Mouse (Mus musculus) small intestine, adult 2 months (tissue): ENCODE data around the gene Disp1. TPM values are rescaled to one million over a fixed set of nuclear protein-coding genes. Genes with fewer than 3 reads are reported as not detected.

ENCODE experiments used
- H3K27ac ChIP-seq: fragments of 200-500 bp; 2 replicates; pipeline ENCODE4 v1.5.1; 2012; ENCODE audit warnings: low read depth, low read length, control low read depth, inconsistent platforms; ENCODE audit not compliant: insufficient read depth
- H3K27me3 ChIP-seq: fragments of 200-500 bp; 2 replicates; pipeline ENCODE4 v1.6.1; 2012; ENCODE audit warnings: mild to moderate bottlenecking, moderate library complexity, low read length, inconsistent platforms; ENCODE audit not compliant: control insufficient read depth, insufficient read depth
- H3K36me3 ChIP-seq: fragments of 200-500 bp; 2 replicates; pipeline ENCODE4 v1.6.1; 2012; ENCODE audit warnings: mild to moderate bottlenecking, low read length, control low read depth, inconsistent platforms; ENCODE audit not compliant: control insufficient read depth, insufficient read depth
- H3K4me1 ChIP-seq: fragments of 200-500 bp; 2 replicates; pipeline ENCODE4 v1.6.1; 2012; ENCODE audit warnings: low read length, inconsistent platforms, mixed read lengths; ENCODE audit not compliant: control insufficient read depth, insufficient read depth, insufficient read length
- H3K4me3 ChIP-seq: fragments of 200-500 bp; 2 replicates; pipeline ENCODE4 v1.5.1; 2012; ENCODE audit warnings: low read depth, mild to moderate bottlenecking, control low read depth, inconsistent platforms, low read length, moderate library complexity
- CTCF ChIP-seq: fragments of 200-500 bp; IDR thresholded peaks from 2 replicates; pipeline ENCODE4 v1.5.1; 2012; ENCODE audit warnings: low read depth, mild to moderate bottlenecking, control low read depth, inconsistent platforms, low read length, moderate library complexity, mixed read lengths; ENCODE audit not compliant: insufficient replicate concordance, insufficient read length; ENCODE audit errors: extremely low read depth
- POLR2A ChIP-seq: fragments of 200-500 bp; IDR thresholded peaks from 2 replicates; pipeline ENCODE4 v1.6.1; 2012; ENCODE audit warnings: low read depth, mild to moderate bottlenecking, control low read depth, inconsistent platforms, low read length, moderate library complexity
- WGBS: fragments of 180-500 bp; shearing (Covaris S2); methylation state at CpG from one replicate; pipeline ENCODE4 v1.1.7; 2018; 5-methylcytosine and 5-hydroxymethylcytosine counted together
- polyA plus RNA-seq: library from polyadenylated mRNA; depleted of rRNA; stranded (reverse); fragments of >200 nt; gene quantifications from 2 replicates; pipeline ENCODE4 v1.2.3, GENCODE M21; 2012

The Disp1 gene
- polyA plus RNA-seq, 1 experiment = 6.3 TPM

DNA sequence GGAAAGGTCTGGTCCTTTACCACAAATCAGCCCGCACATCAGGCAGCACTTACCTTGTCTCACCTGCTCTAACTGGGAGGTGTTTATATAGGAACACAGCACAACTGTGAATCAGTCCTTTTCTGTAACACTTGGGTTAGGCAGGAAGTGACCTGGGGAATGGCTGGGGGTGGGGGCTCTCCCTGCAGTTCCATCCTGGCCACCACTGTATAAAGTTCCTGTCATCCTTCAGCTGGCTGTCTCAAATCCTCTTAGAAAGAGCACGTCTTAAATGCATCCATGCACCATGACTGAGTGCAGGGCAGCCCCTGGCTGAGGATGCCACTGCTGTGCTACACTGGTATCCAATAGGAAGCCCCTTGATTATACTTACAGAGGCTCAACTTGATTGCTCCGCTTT, 118.5 kb downstream of the Disp1 start:
- whole genome bisulfite sequencing = 86% methylated on average over 3 of the region's 3 CpGs
- H3K4me1 ChIP-seq = peaks cover 4% of the 10 kb centered on the region
- no peak overlapping the region for H3K4me3 ChIP-seq
- no peak overlapping the region for H3K27ac ChIP-seq
- TF ChIP-seq CTCF (no peak), POLR2A (no peak)
- H3K36me3 ChIP-seq = no peaks in the 10 kb centered on the region
- no peaks in the 10 kb centered on the region for H3K27me3 ChIP-seq

- TF ChIP-seq CTCF (no peak), POLR2A (no peak)
- H3K4me1 ChIP-seq = peaks cover 4% of the 10 kb centered on the region
- H3K27ac ChIP-seq = no peak overlapping the region
- H3K4me3 ChIP-seq = no peak overlapping the region
- no peaks in the 10 kb centered on the region for H3K36me3 ChIP-seq
- no peaks in the 10 kb centered on the region for H3K27me3 ChIP-seq
- 92% methylated on average over 8 of the region's 8 CpGs for WGBS
Measured at GRCm38 (mm10) chr1:183102153-183102552, 119.2 kb downstream of the Disp1 start.

DNA sequence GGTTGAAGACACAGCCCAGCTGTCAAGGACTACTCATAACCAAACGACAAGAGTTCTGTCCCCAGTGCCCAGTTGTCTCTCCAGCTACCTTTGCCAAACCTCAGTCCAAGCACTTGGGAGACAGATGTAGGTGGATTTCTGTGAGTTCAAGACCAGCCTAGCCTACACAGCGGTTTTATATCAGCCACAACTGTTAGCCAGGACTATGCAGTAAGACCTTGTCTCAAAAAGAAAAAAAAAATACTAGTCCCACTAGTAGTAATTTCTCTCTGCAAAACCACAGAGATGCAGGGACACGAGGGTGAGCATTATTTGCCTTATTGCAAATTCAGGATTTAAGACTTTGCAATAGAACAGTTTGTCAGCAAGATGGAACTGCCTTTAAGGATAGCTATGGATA, 120.0 kb downstream of the Disp1 start:
- no peak for TF ChIP-seq POLR2A
- TF ChIP-seq CTCF = no peak
- no peaks in the 10 kb centered on the region for H3K36me3 ChIP-seq
- H3K27ac ChIP-seq = no peak overlapping the region
- H3K4me1 ChIP-seq = peaks cover 4% of the 10 kb centered on the region
- no peak overlapping the region for H3K4me3 ChIP-seq
- no peaks in the 10 kb centered on the region for H3K27me3 ChIP-seq
- WGBS = 86% methylated on average over 3 of the region's 3 CpGs

GRCm38 (mm10) chr1:183100245-183100644, 121.1 kb downstream of the Disp1 start:
- WGBS = 35% methylated on average over 5 of the region's 5 CpGs
- Histone ChIP-seq H3K27ac (0 out of 2 replicates have a peak overlapping the region, but pooled peaks have one; percentile 6), H3K36me3 (no peaks in the 10 kb centered on the region), H3K27me3 (no peaks in the 10 kb centered on the region), H3K4me3 (no peak overlapping the region), H3K4me1 (peaks cover 4% of the 10 kb centered on the region)
- no peak for TF ChIP-seq POLR2A

- 93% methylated on average over 12 of the region's 12 CpGs for WGBS
- no peak overlapping the region for H3K27ac ChIP-seq
- no peak for TF ChIP-seq POLR2A
Measured at GRCm38 (mm10) chr1:183099686-183100085, 121.6 kb downstream of the Disp1 start.

DNA sequence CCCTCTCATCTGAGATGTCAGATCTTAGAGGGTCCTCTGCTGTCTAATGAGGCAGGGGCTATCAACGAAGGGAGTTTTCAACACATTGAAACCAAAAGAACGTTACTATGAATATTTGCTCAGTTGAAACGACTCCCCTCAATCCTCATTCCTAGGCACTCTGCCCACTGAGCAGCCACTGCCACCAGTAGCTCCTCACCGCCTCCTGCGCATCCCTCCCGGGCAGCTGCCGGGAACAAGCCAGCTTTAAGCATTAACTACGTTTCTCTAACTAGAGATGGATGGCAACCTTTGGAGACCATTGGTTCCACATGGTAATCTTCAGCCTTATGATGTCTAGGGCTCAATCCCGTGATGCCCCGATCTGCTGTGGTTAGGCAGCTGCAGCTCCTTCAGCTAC, 123.7 kb downstream of the Disp1 start:
- Histone ChIP-seq H3K4me1 (peaks cover 4% of the 10 kb centered on the region), H3K27ac (no peak overlapping the region), H3K27me3 (no peaks in the 10 kb centered on the region), H3K36me3 (0 out of 2 replicates have a peak, but pooled peaks cover 3% of the 10 kb centered on the region), H3K4me3 (no peak overlapping the region)
- TF ChIP-seq POLR2A (no peak), CTCF (no peak)
- 93% methylated on average over 10 of the region's 10 CpGs for WGBS

More at GRCm38 (mm10) chr1:183099686-183100085, 121.6 kb downstream of the Disp1 start:
- Histone ChIP-seq H3K27me3 (no peaks in the 10 kb centered on the region), H3K36me3 (0 out of 2 replicates have a peak, but pooled peaks cover 3% of the 10 kb centered on the region), H3K4me3 (no peak overlapping the region), H3K4me1 (peaks cover 4% of the 10 kb centered on the region)

GRCm38 (mm10) chr1:183095454-183096088, 125.8 kb downstream of the Disp1 start:
- no peak overlapping the region for H3K4me3 ChIP-seq
- H3K36me3 ChIP-seq = 0 out of 2 replicates have a peak, but pooled peaks cover 3% of the 10 kb centered on the region
- 91% methylated on average over 8 of the region's 8 CpGs for WGBS
- peaks cover 4% of the 10 kb centered on the region for H3K4me1 ChIP-seq
- no peaks in the 10 kb centered on the region for H3K27me3 ChIP-seq
- H3K27ac ChIP-seq = no peak overlapping the region
- TF ChIP-seq CTCF (no peak), POLR2A (no peak)

DNA sequence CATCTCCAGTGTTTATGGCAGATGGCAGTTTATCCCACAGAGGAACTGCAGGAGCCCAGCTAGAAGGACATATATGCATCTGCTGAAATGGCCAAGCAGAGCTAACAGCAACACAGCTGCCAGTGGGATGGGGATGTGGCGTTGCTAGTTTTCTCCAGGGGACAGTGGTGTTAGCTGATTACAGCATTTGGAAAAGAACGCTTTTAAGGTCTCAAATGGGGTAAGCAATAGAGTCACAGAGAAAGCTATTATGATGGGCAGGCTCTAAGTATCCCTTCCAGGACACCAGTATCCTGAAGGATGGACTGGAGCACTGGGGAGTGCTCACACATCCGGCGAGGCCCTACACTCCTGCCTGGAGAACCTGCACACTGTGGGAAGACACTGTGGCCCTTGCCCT, 129.0 kb downstream of the Disp1 start:
- Histone ChIP-seq H3K27ac (no peak overlapping the region), H3K4me3 (no peak overlapping the region), H3K27me3 (no peaks in the 10 kb centered on the region), H3K4me1 (no peaks in the 10 kb centered on the region), H3K36me3 (peaks cover 12% of the 10 kb centered on the region)
- 97% methylated on average over 4 of the region's 4 CpGs for WGBS
- no peak for TF ChIP-seq CTCF
- no peak for TF ChIP-seq POLR2A
